Mouse (Mus musculus): Measurements from ENCODE around the gene Dock2.
"Not testable (repeated sequence)": the region's sequence is repeated elsewhere in the genome, so short reads cannot be mapped to it uniquely, and the experiment has no call there.

The Dock2 gene

GRCm38 (mm10) chr11:34290265-34290664, 493.4 kb downstream of the Dock2 start:
- DNase-seq (ENCODE audit: inconsistent ontology term): no peak

GRCm38 (mm10) chr11:34284124-34284808, 499.4 kb downstream of the Dock2 start:
- DNase-seq (ENCODE audit: inconsistent ontology term): no peak

GRCm38 (mm10) chr11:34277047-34277445, 506.6 kb downstream of the Dock2 start:
- no peak for DNase-seq (ENCODE audit: inconsistent ontology term)

- peak; percentile 32 for DNase-seq (ENCODE audit: inconsistent ontology term)
Observed at GRCm38 (mm10) chr11:34276363-34277046, 507.2 kb downstream of the Dock2 start.

- no peak for DNase-seq (ENCODE audit: inconsistent ontology term)
Observed at GRCm38 (mm10) chr11:34275941-34276340, 507.8 kb downstream of the Dock2 start.

GRCm38 (mm10) chr11:34272016-34272415, 511.7 kb downstream of the Dock2 start:
- peak; percentile 71 for DNase-seq (ENCODE audit: inconsistent ontology term)

- no peak for DNase-seq (ENCODE audit: inconsistent ontology term)
Observed at GRCm38 (mm10) chr11:34264099-34264498, 519.6 kb downstream of the Dock2 start.

- DNase-seq (ENCODE audit: inconsistent ontology term): no peak
Observed at GRCm38 (mm10) chr11:34258849-34259469, 524.7 kb downstream of the Dock2 start.

- DNase-seq (ENCODE audit: inconsistent ontology term): no peak
Observed at GRCm38 (mm10) chr11:34257548-34258189, 526.0 kb downstream of the Dock2 start.

GRCm38 (mm10) chr11:34242979-34243378, 540.7 kb downstream of the Dock2 start:
- no peak for DNase-seq (ENCODE audit: inconsistent ontology term)

- DNase-seq (ENCODE audit: inconsistent ontology term): no peak
Observed at GRCm38 (mm10) chr11:34240252-34240651, 543.4 kb downstream of the Dock2 start.

GRCm38 (mm10) chr11:34239691-34240090, 544.0 kb downstream of the Dock2 start:
- no peak for DNase-seq (ENCODE audit: inconsistent ontology term)

- DNase-seq (ENCODE audit: inconsistent ontology term): no peak
Observed at GRCm38 (mm10) chr11:34236885-34237284, 546.8 kb downstream of the Dock2 start.

GRCm38 (mm10) chr11:34236091-34236759, 547.5 kb downstream of the Dock2 start:
- no peak for DNase-seq (ENCODE audit: inconsistent ontology term)

- peak; percentile 46 for DNase-seq (ENCODE audit: inconsistent ontology term)
Observed at GRCm38 (mm10) chr11:34228758-34229364, 554.8 kb downstream of the Dock2 start.

- no peak for DNase-seq (ENCODE audit: inconsistent ontology term)
Observed at GRCm38 (mm10) chr11:34227180-34227579, 556.5 kb downstream of the Dock2 start.

- DNase-seq (ENCODE audit: inconsistent ontology term): not testable (repeated sequence)
Observed at GRCm38 (mm10) chr11:34220596-34220995, 563.1 kb downstream of the Dock2 start.

GRCm38 (mm10) chr11:34212853-34213252, 570.8 kb downstream of the Dock2 start:
- peak; percentile 42 for DNase-seq (ENCODE audit: inconsistent ontology term)

GRCm38 (mm10) chr11:34207989-34208388, 575.7 kb downstream of the Dock2 start, which contains the start of gene Foxi1:
Gene Foxi1, minus strand, starts transcription at chr11:34208089.
- no peak for DNase-seq (ENCODE audit: inconsistent ontology term)

GRCm38 (mm10) chr11:34202769-34203168, 580.9 kb downstream of the Dock2 start:
- no peak for DNase-seq (ENCODE audit: inconsistent ontology term)

- DNase-seq (ENCODE audit: inconsistent ontology term): no peak
Observed at GRCm38 (mm10) chr11:34195142-34195541, 588.5 kb downstream of the Dock2 start.

All from Muller cell, postnatal 12 days (primary cell).